Mouse (Mus musculus) bone marrow macrophage, adult 2 months (primary cell): ENCODE data around the gene Wsb1.
A peak's percentile ranks its signal among the peaks of the same experiment; 100 is the strongest.

Experiments
- CTCF ChIP-seq: IDR thresholded peaks from 2 replicates; pipeline ENCODE4 v1.5.1; 2012; ENCODE audit warnings: low read depth, mild to moderate bottlenecking, low read length, moderate library complexity
- POLR2A ChIP-seq: IDR thresholded peaks from 2 replicates; pipeline ENCODE4 v1.6.1; 2012; ENCODE audit warnings: mild to moderate bottlenecking, low read depth, low read length, borderline replicate concordance

- 0 out of 2 replicates have a peak, but pooled peaks have one; percentile 24 for TF ChIP-seq CTCF
- no peak for TF ChIP-seq POLR2A
Measured at GRCm38 (mm10) chr11:79290473-79290872, 36.0 kb upstream of the Wsb1 start.
